Comparison of ENCODE assay signal across 8 mouse cellular contexts in the genomic region with DNA sequence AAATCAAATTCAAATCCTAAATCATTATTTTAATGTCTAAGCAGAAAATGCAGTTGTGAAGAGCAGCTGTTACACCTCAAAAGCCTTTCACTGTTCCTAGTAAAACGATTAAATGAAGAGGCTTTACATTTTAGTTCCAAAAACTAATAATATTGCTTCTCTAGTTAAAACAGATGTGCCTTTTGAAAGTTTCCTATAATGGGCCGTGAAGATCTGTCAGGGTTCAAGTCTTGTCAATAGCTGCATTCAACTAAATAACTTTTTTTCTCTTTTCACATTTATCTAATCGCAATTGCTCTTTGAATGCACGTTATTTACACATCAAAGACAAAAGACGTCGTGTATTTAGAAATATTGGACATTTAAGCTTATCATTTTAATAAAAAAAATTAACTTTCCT. TPM values are rescaled to one million over a fixed set of nuclear protein-coding genes. Genes with fewer than 3 reads are reported as not detected.
DNase-seq lines count a peak whose midpoint lies in the region; ATAC-seq and TF ChIP-seq lines count a peak whose summit lies in the region.

No protein-coding gene starts in this region.

- H3K79me2 ChIP-seq in myocyte (ENCODE audit: control insufficient read depth, insufficient read depth) = peaks cover 8% of the 10 kb centered on the region

- TF ChIP-seq POLR2A in lung, adult 2 months (IDR thresholded peaks at IDR 0.05; ENCODE audit: borderline replicate concordance, extremely low read depth, low read depth, low read length) = no peak
- TF ChIP-seq POLR2A in myocyte (IDR thresholded peaks at IDR 0.05; ENCODE audit: insufficient read length, low read depth) = no peak

- no peak overlapping the region for H3ac ChIP-seq in myocyte (ENCODE audit: control insufficient read depth, insufficient read length)

- no peak for TF ChIP-seq CTCF in lung, adult 2 months (IDR thresholded peaks at IDR 0.05; ENCODE audit: insufficient read depth, low read length)
- TF ChIP-seq CTCF in intestine, postnatal 0 days (IDR thresholded peaks at IDR 0.05; ENCODE audit: low read depth) = no peak

- H3K4me1 ChIP-seq in lung, adult 2 months (ENCODE audit: control insufficient read depth, insufficient read depth, low read length) = peaks cover 2% of the 10 kb centered on the region; the same call in 1 of the 2 replicates
- peaks cover 7% of the 10 kb centered on the region for H3K4me1 ChIP-seq in embryonic facial prominence, embryonic 15.5 days
- no peaks in the 10 kb centered on the region for H3K4me1 ChIP-seq in intestine, postnatal 0 days (replicated peaks; ENCODE audit: control insufficient read depth, insufficient read depth, low read length)

- no peak overlapping the region for H3K27ac ChIP-seq in embryonic facial prominence, embryonic 15.5 days (replicated peaks)
- H3K27ac ChIP-seq in intestine, postnatal 0 days (ENCODE audit: low read depth, low read length) = no peak overlapping the region

- no peak for ATAC-seq in embryonic facial prominence, embryonic 15.5 days (ENCODE audit: insufficient number of reproducible peaks, low FRiP score, low TSS enrichment, low read depth)
- no peak for ATAC-seq in intestine, postnatal 0 days

- H3K36me3 ChIP-seq in embryonic facial prominence, embryonic 15.5 days = no peaks in the 10 kb centered on the region
- H3K36me3 ChIP-seq in intestine, postnatal 0 days (ENCODE audit: control insufficient read depth, insufficient read depth) = no peaks in the 10 kb centered on the region
- no peaks in the 10 kb centered on the region for H3K36me3 ChIP-seq in myocyte (ENCODE audit: control insufficient read depth, insufficient read depth)

- H3K4me3 ChIP-seq in lung, adult 2 months (replicated peaks; ENCODE audit: extremely low read depth, low read depth, low read length) = peak overlapping the region; percentile 38
- H3K4me3 ChIP-seq in embryonic facial prominence, embryonic 15.5 days (replicated peaks) = peak overlapping the region; percentile 94
- H3K4me3 ChIP-seq in intestine, postnatal 0 days (ENCODE audit: low read depth, low read length) = peak overlapping the region; percentile 79
- H3K4me3 ChIP-seq in myocyte = peak overlapping the region; percentile 56

- no peaks in the 10 kb centered on the region for H3K27me3 ChIP-seq in embryonic facial prominence, embryonic 15.5 days
- H3K27me3 ChIP-seq in intestine, postnatal 0 days (replicated peaks; ENCODE audit: control insufficient read depth, insufficient read depth, low read length) = no peaks in the 10 kb centered on the region
- H3K27me3 ChIP-seq in myocyte (ENCODE audit: control insufficient read depth, insufficient read depth, insufficient read length) = no peaks in the 10 kb centered on the region

- no peak overlapping the region for H3K9ac ChIP-seq in embryonic facial prominence, embryonic 15.5 days
- no peak overlapping the region for H3K9ac ChIP-seq in intestine, postnatal 0 days (ENCODE audit: low read depth, low read length)

- H3K9me3 ChIP-seq in embryonic facial prominence, embryonic 15.5 days (replicated peaks) = no peaks in the 10 kb centered on the region
- H3K9me3 ChIP-seq in intestine, postnatal 0 days (ENCODE audit: control insufficient read depth) = no peaks in the 10 kb centered on the region

- WGBS in lung, adult 2 months = 13% methylated on average over 6 of the region's 6 CpGs
- 11% methylated on average over 6 of the region's 6 CpGs for WGBS in embryonic facial prominence, embryonic 15.5 days
- WGBS in intestine, postnatal 0 days = 13% methylated on average over 6 of the region's 6 CpGs

- DNase-seq in lung, adult 2 months = no peak
- DNase-seq in lung, adult 18-20 months = no peak
- DNase-seq in right cerebral cortex, postnatal 10 days (ENCODE audit: low spot score in 2 of 2) = no peak
- DNase-seq in thymus, postnatal 36 days = no peak
- no peak for DNase-seq in testis, postnatal 10 days (ENCODE audit: low spot score)

- H3K4me2 ChIP-seq in embryonic facial prominence, embryonic 15.5 days (replicated peaks) = peak overlapping the region; percentile 50
- H3K4me2 ChIP-seq in intestine, postnatal 0 days (replicated peaks; ENCODE audit: low read depth) = peak overlapping the region; percentile 85; the same call in 1 of the 2 replicates
- H3K4me2 ChIP-seq in myocyte (ENCODE audit: low read depth) = peak overlapping the region; percentile 61

TF ChIP-seq in myocyte, 11 proteins besides CTCF, POLR2A, EP300 and RAD21:
- TF ChIP-seq USF1 (IDR thresholded peaks at IDR 0.05; ENCODE audit: low read depth) (no peak), MYOD1 (IDR thresholded peaks at IDR 0.05; ENCODE audit: control insufficient read depth in 1 of 3, insufficient read length in 2 of 3, low read depth in 2 of 3) (no peak), E2F4 (IDR thresholded peaks at IDR 0.05; ENCODE audit: insufficient read depth) (no peak), REST (IDR thresholded peaks at IDR 0.05; ENCODE audit: insufficient read depth, insufficient read length) (no peak)
TF ChIP-seq in myocyte: peak in this region for 0.

RNA-seq across cellular contexts. Expression of a gene that starts 1.0 kb away (rescaled TPM):
- 1.00 and 1.3 TPM in 2 replicates for polyA plus RNA-seq in lung, adult 2 months (2012; rRNA removed)
- polyA plus RNA-seq in embryonic facial prominence, embryonic 15.5 days (2015; fragmentation: Nextera tagmentation; extraction: Ambion mirVana) = 2.4 and 2.5 TPM in 2 replicates
- 2.3 and 2.6 TPM in 2 replicates for polyA plus RNA-seq in intestine, postnatal 0 days (2015; fragmentation: Nextera tagmentation; extraction: Ambion mirVana)
- 1.6 TPM for polyA plus RNA-seq in myocyte (2012; fragmentation: generic; extraction: Trizol)

RNA-seq across cellular contexts. Expression of a gene that starts 1.3 kb away (rescaled TPM):
- polyA plus RNA-seq in lung, adult 2 months (2012; rRNA removed) = 4.2 and 4.6 TPM in 2 replicates
- polyA plus RNA-seq in embryonic facial prominence, embryonic 15.5 days (2015; fragmentation: Nextera tagmentation; extraction: Ambion mirVana) = 15.8 and 16.2 TPM in 2 replicates
- polyA plus RNA-seq in intestine, postnatal 0 days (2015; fragmentation: Nextera tagmentation; extraction: Ambion mirVana) = 10.6 TPM in 2 replicates
- 2.8 TPM for polyA plus RNA-seq in myocyte (2012; fragmentation: generic; extraction: Trizol)

RNA-seq across cellular contexts. Expression of a gene that starts 22.4 kb away (rescaled TPM):
- 0.58 and 1.6 TPM in 2 replicates for polyA plus RNA-seq in lung, adult 2 months (2012; rRNA removed)
- 6.4 and 6.8 TPM in 2 replicates for polyA plus RNA-seq in embryonic facial prominence, embryonic 15.5 days (2015; fragmentation: Nextera tagmentation; extraction: Ambion mirVana)
- polyA plus RNA-seq in intestine, postnatal 0 days (2015; fragmentation: Nextera tagmentation; extraction: Ambion mirVana) = 4.6 and 4.8 TPM in 2 replicates
- polyA plus RNA-seq in myocyte (2012; fragmentation: generic; extraction: Trizol) = 1.8 TPM

Comparison
In these comparisons a context has a peak if more than half of its experiments do, and no peak if none do; other contexts are left out.
1. H3K4me3 ChIP-seq: peak in every context shown above with its lines; median percentile 94 in embryonic facial prominence, embryonic 15.5 days; 79 in intestine, postnatal 0 days; 56 in myocyte; 38 in lung, adult 2 months.